Mouse (Mus musculus): ENCODE data around the gene Armc7.
"Not testable (repeated sequence)": the region's sequence is repeated elsewhere in the genome, so short reads cannot be mapped to it uniquely, and the experiment has no call there.

Gene Armc7

GRCm38 (mm10) chr11:115526446-115526845, 51.0 kb downstream of the Armc7 start:
- DNase-seq (ENCODE audit: low read depth): not testable (repeated sequence)

GRCm38 (mm10) chr11:115534759-115535371, 59.4 kb downstream of the Armc7 start:
- DNase-seq (ENCODE audit: low read depth): no peak

GRCm38 (mm10) chr11:115535401-115536037, 60.1 kb downstream of the Armc7 start:
- DNase-seq (ENCODE audit: low read depth): peak; percentile 47

- DNase-seq (ENCODE audit: low read depth): peak; percentile 97
Observed at GRCm38 (mm10) chr11:115536038-115536681, 60.7 kb downstream of the Armc7 start, which contains the start of gene Sumo2. Gene Sumo2, minus strand, starts transcription at chr11:115536276.

- DNase-seq (ENCODE audit: low read depth): peak; percentile 63
Observed at GRCm38 (mm10) chr11:115536856-115537568, 61.5 kb downstream of the Armc7 start.

- peak; percentile 71 for DNase-seq (ENCODE audit: low read depth)
Observed at GRCm38 (mm10) chr11:115538045-115538444, 62.6 kb downstream of the Armc7 start.
